Mouse (Mus musculus): ENCODE results near the gene Omt2a.
"Not testable (repeated sequence)": the region's sequence is repeated elsewhere in the genome, so short reads cannot be mapped to it uniquely, and the experiment has no call there.

Omt2a gene

GRCm38 (mm10) chr9:78314696-78315095, at the start of gene Omt2a:
TSS of gene Omt2a (minus strand) at chr9:78314796.
- no peak for TF ChIP-seq GATA4 (IDR thresholded peaks at IDR 0.05; ENCODE audit: insufficient replicate concordance, low read length)

DNA sequence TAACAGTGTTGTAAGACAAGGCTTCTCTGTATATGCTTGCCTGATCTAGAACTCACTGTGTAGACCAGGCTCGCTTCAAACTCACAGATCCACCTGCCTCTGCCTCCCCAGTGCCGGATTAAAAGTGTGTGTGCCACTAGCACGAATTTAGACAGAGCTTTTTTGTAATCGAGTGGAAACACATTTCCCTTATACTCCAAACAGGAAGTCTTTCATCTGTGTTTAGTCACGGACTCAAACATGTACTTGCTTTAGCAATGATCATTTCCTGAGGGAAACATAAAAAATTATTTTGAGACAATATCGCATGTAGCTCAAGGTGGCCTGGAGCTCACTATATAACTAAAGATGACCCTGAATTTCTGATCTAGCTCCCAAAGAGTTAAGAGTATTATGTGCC, 48.8 kb upstream of the Omt2a start:
- TF ChIP-seq GATA4 (IDR thresholded peaks at IDR 0.05; ENCODE audit: insufficient replicate concordance, low read length): no peak

DNA sequence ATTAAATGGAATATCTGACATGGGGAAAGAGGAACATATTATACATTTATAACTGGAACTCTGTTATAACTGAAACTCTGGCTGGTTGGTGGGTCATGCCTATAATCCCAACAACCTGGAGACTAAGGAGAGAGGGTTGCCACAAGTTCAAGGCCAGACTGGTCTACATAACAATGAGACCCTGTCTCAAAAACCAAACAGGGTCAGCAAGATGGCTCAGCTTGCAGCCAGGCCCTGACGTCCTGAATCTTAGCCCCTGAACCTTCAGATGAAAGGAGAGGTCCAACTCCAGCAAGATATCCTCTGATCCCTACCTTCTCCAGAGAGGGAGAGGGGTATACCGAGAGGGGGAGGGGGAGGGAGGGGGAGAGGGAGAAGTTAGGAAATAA, 45.9 kb upstream of the Omt2a start:
- no peak for TF ChIP-seq GATA4 (IDR thresholded peaks at IDR 0.05; ENCODE audit: insufficient replicate concordance, low read length)

GRCm38 (mm10) chr9:78359750-78360483, 45.3 kb upstream of the Omt2a start:
- TF ChIP-seq GATA4 (IDR thresholded peaks at IDR 0.05; ENCODE audit: insufficient replicate concordance, low read length): no peak

DNA sequence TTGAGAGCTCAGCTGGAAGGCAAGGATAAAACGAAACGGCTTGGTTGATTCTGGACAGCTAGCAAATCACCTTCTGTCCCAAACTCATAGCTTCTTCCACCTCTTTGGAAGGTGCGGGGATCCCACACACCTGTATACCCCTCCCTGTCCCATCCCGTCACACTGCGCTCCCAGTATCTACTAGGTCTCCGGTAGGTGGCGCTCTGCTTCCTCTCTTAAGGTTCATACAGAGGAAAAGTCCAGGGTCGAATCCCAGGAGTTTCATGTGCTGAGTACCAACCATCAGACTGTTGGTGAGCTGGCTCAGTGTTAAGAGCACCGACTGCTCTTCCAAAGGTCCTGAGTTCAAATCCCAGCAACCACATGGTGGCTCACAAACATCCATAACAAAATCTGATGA, 43.5 kb upstream of the Omt2a start:
- no peak for TF ChIP-seq GATA4 (IDR thresholded peaks at IDR 0.05; ENCODE audit: insufficient replicate concordance, low read length)

GRCm38 (mm10) chr9:78355611-78356010, 41.0 kb upstream of the Omt2a start, which contains the start of gene Gsta2:
TSS of gene Gsta2 (minus strand) at chr9:78355788.
- no peak for TF ChIP-seq GATA4 (IDR thresholded peaks at IDR 0.05; ENCODE audit: insufficient replicate concordance, low read length)

- no peak for TF ChIP-seq GATA4 (IDR thresholded peaks at IDR 0.05; ENCODE audit: insufficient replicate concordance, low read length)
Observed at GRCm38 (mm10) chr9:78354665-78355578, 40.3 kb upstream of the Omt2a start.

DNA sequence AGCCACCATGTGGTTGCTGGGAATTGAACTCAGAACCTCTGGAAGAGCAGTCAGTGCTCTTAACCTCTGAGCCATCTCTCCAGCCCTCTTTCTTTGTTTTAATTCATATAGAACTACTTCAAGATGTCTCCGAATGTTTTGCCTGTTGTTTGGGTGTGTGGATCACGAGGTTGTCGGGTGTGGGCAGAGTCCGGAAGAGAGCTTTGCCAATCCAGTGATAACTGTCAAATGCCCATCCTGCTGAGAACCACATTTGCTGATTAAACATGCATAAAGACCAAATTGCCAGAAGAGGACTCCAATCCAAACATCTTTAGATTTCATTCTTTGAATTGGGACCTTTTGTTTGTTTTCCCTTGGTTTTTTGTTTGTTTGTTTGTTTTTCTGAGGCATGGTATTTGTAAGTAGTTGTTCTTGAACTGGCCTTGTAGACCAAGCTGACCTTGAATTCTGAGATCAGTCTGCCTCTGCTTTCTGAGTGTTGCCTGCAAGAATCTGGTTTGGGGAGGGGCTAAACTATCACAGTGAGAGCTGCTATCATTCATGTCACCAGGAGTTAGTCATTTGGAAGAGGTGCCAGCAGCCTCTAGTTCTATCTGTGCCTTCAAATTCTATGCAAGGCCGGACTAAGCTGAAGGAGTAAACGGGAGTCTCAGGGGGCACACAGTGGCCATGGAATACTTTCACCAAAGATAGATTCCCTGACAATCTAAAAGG, 37.1 kb upstream of the Omt2a start:
- TF ChIP-seq GATA4 (IDR thresholded peaks at IDR 0.05; ENCODE audit: insufficient replicate concordance, low read length): no peak

DNA sequence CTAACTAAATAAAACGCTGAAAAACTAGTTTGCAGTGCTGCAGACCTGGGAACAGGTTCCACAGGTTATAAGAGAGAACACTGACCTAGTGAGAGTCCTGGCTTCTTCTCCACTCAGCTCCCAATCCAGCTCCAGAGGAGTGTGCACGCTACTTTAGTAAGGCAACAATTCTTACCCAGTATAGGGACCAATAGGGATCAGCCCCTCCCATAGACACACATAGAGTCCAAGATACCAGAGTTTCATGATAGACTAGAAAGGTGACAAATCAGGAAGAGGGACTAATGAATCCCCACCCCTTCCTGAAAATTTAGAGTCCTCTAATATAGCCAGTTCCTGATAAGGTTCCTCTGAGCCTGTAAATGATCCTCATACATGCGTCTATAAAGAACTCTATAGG, 32.4 kb upstream of the Omt2a start:
- TF ChIP-seq GATA4 (IDR thresholded peaks at IDR 0.05; ENCODE audit: insufficient replicate concordance, low read length): no peak

- TF ChIP-seq GATA4 (IDR thresholded peaks at IDR 0.05; ENCODE audit: insufficient replicate concordance, low read length): not testable (repeated sequence)
Observed at GRCm38 (mm10) chr9:78327289-78327688, 12.7 kb upstream of the Omt2a start, which contains the start of gene Omt2b. TSS of gene Omt2b (plus strand) at chr9:78327589.

- no peak for TF ChIP-seq GATA4 (IDR thresholded peaks at IDR 0.05; ENCODE audit: insufficient replicate concordance, low read length)
Observed at GRCm38 (mm10) chr9:78319499-78319898, 4.9 kb upstream of the Omt2a start.

GRCm38 (mm10) chr9:78298232-78298631, 16.4 kb downstream of the Omt2a start:
- TF ChIP-seq GATA4 (IDR thresholded peaks at IDR 0.05; ENCODE audit: insufficient replicate concordance, low read length): no peak

- not testable (repeated sequence) for TF ChIP-seq GATA4 (IDR thresholded peaks at IDR 0.05; ENCODE audit: insufficient replicate concordance, low read length)
Observed at GRCm38 (mm10) chr9:78289723-78290122, 24.9 kb downstream of the Omt2a start, which contains the start of gene Gm10639. TSS of gene Gm10639 (plus strand) at chr9:78289923.

Data from liver, adult (tissue).